Mouse (Mus musculus): ENCODE measurements at regions not wholly inside any gene's neighbourhood (a gene's known extent, or its start where the extent isn't known, plus 50 kb on each side); places are given as distances from the start of the nearest gene placed in this dataset.

- no peak for DNase-seq (ENCODE audit: low spot score)
These were observed 1284.6 kb upstream of the Cited2 start for GRCm38 (mm10) chr10:16438414-16438813.

GRCm38 (mm10) chr10:16440932-16441640 lies 1281.9 kb upstream of the Cited2 start:
- DNase-seq (ENCODE audit: low spot score), result no peak

- DNase-seq (ENCODE audit: low spot score), result no peak
These were observed 1281.4 kb upstream of the Cited2 start for GRCm38 (mm10) chr10:16441661-16442072.

- DNase-seq (ENCODE audit: low spot score), result no peak
These were observed 1279.1 kb upstream of the Cited2 start for GRCm38 (mm10) chr10:16443901-16444300.

GRCm38 (mm10) chr10:16467935-16468334 lies 1255.1 kb upstream of the Cited2 start:
- DNase-seq (ENCODE audit: low spot score), result no peak

GRCm38 (mm10) chr10:16469711-16470110 lies 1253.3 kb upstream of the Cited2 start:
- no peak for DNase-seq (ENCODE audit: low spot score)

GRCm38 (mm10) chr10:16473952-16474521 lies 1249.0 kb upstream of the Cited2 start:
- DNase-seq (ENCODE audit: low spot score), result no peak

GRCm38 (mm10) chr10:16498580-16498979 lies 1224.4 kb upstream of the Cited2 start:
- no peak for DNase-seq (ENCODE audit: low spot score)

- no peak for DNase-seq (ENCODE audit: low spot score)
These were observed 1215.3 kb upstream of the Cited2 start for GRCm38 (mm10) chr10:16507681-16508080.

GRCm38 (mm10) chr10:16508161-16508560 lies 1214.9 kb upstream of the Cited2 start:
- DNase-seq (ENCODE audit: low spot score), result no peak

GRCm38 (mm10) chr10:16514656-16515055 lies 1208.4 kb upstream of the Cited2 start:
- DNase-seq (ENCODE audit: low spot score), result no peak

GRCm38 (mm10) chr10:16521895-16522294 lies 1201.1 kb upstream of the Cited2 start:
- DNase-seq (ENCODE audit: low spot score), result no peak

- DNase-seq (ENCODE audit: low spot score), result no peak
These were observed 1198.9 kb upstream of the Cited2 start for GRCm38 (mm10) chr10:16524101-16524500.

GRCm38 (mm10) chr10:16527693-16528092 lies 1195.3 kb upstream of the Cited2 start:
- no peak for DNase-seq (ENCODE audit: low spot score)

- DNase-seq (ENCODE audit: low spot score), result no peak
These were observed 1185.4 kb upstream of the Cited2 start for GRCm38 (mm10) chr10:16537660-16538059.

GRCm38 (mm10) chr10:16538379-16538778 lies 1184.6 kb upstream of the Cited2 start:
- no peak for DNase-seq (ENCODE audit: low spot score)

- peak; percentile 69 for DNase-seq (ENCODE audit: low spot score)
These were observed 1177.6 kb upstream of the Cited2 start for GRCm38 (mm10) chr10:16545445-16545844.

- no peak for DNase-seq (ENCODE audit: low spot score)
These were observed 1170.0 kb upstream of the Cited2 start for GRCm38 (mm10) chr10:16552861-16553635.

GRCm38 (mm10) chr10:16574568-16574967 lies 1148.5 kb upstream of the Cited2 start:
- no peak for DNase-seq (ENCODE audit: low spot score)

GRCm38 (mm10) chr10:16578554-16579078 lies 1144.4 kb upstream of the Cited2 start:
- no peak for DNase-seq (ENCODE audit: low spot score)

GRCm38 (mm10) chr10:16580200-16580599 lies 1142.8 kb upstream of the Cited2 start:
- no peak for DNase-seq (ENCODE audit: low spot score)

- DNase-seq (ENCODE audit: low spot score), result no peak
These were observed 1134.2 kb upstream of the Cited2 start for GRCm38 (mm10) chr10:16588833-16589232.

- DNase-seq (ENCODE audit: low spot score), result no peak
These were observed 1133.6 kb upstream of the Cited2 start for GRCm38 (mm10) chr10:16589399-16589798.
